Mouse (Mus musculus) lung, adult 2 months (tissue): ENCODE measurements around the gene Lin37.

ENCODE experiments used
- CTCF ChIP-seq: fragments of 200-500 bp; IDR thresholded peaks from 2 replicates; pipeline ENCODE4 v1.5.1; 2011; ENCODE audit warnings: mild to moderate bottlenecking, low read length, control low read depth; ENCODE audit not compliant: insufficient read depth
- POLR2A ChIP-seq: fragments of 200-500 bp; IDR thresholded peaks from 2 replicates; pipeline ENCODE4 v1.6.1; 2011; ENCODE audit warnings: low read depth, mild to moderate bottlenecking, control low read depth, low read length, borderline replicate concordance; ENCODE audit errors: extremely low read depth

DNA sequence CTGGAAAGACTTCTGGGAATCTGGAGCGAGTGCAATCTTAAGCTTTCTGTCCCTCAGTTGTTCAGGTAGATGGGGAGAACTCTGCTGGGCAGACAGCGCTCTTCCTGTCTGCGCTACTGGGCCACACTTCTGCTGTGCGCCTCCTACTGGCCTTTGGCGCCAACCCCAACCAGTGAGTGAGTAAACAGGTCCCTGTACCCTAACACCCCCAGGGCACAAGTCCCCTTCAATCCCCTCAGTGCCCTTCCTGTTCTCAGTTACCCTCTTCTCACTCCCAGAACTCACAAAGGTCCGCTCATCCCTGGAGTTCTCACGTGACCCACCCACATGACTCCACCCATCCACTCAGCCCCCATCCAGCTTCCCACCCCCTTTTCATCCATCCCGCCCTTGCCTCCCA lies 41.3 kb downstream of the Lin37 start:
- no peak for TF ChIP-seq CTCF
- no peak for TF ChIP-seq POLR2A
